Mouse (Mus musculus) cortical plate, adult 2 months (tissue): Measurements from ENCODE around the gene Stk40.

ENCODE experiments used
- CTCF ChIP-seq: fragments of 200-500 bp; IDR thresholded peaks from 2 replicates; pipeline ENCODE4 v1.5.1; 2011; ENCODE audit warnings: mild to moderate bottlenecking, control low read depth, low read length; ENCODE audit not compliant: insufficient read depth; ENCODE audit errors: extremely low read depth
- POLR2A ChIP-seq: fragments of 200-500 bp; IDR thresholded peaks from 2 replicates; pipeline ENCODE4 v1.6.1; 2011; ENCODE audit warnings: mild to moderate bottlenecking, low read length, control low read depth; ENCODE audit not compliant: insufficient read depth; ENCODE audit errors: extremely low read depth

DNA sequence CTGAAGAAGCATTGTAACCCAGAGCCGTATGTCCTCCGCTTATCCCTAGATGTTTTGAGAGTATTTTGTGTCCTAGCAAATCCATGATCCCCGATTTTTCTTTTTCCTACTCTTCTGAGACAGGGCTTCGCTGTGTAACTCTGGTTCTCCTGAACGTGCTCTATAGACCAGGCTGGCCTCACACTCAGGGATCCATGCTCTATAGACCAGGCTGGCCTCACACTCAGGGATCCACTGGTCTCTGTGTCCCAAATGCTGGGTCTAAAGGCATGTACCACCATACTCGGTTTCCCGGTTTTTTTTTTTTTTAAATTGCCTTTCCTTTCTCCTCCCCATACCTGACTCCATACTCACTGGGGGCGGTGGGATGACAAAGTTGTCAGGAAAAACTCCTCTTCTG lies 57.2 kb downstream of the Stk40 start:
- TF ChIP-seq CTCF (no peak), POLR2A (no peak)
